Mouse (Mus musculus) left cerebral cortex, adult 6 months (tissue): Measurements from ENCODE around the gene 4930544G11Rik. TPM values are rescaled to one million over a fixed set of nuclear protein-coding genes. Genes with fewer than 3 reads are reported as not detected.

Source experiments
- long read RNA-seq, 2 experiments: library from polyadenylated mRNA; unstranded; transcript quantifications; one replicate each; pipeline ENCODE4 v2.0.0; 2019 to 2020
- polyA plus RNA-seq: library from polyadenylated mRNA; unstranded; fragments of <200 nt; fragmentation: Nextera tagmentation; gene quantifications from 2 replicates; pipeline ENCODE4 v1.2.3, GENCODE M21; 2021

The 4930544G11Rik gene
- polyA plus RNA-seq, result not detected in 2 replicates
- long read RNA-seq, experiment 1, result 0 reads
- long read RNA-seq, experiment 2, result 0 reads

DNA sequence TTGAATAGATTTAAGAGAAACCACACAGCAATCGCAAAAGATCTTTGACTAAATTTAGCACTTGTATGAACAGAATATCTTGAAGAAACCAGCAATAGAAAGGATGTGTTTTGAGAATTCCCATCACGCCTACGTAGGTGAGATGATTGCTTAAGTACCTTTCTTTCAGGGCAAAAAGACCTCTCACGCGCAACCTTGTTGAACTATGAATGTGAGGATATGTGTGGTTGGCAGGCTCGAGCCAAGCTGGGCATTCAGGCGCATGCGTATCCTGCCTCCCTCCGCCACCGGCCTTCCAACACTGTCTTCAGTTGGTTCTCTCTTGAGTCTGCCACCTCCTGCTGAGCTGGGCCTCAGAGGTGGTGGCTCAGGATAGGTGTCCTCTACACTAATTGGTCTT lies at the start of gene 4930544G11Rik:
Gene 4930544G11Rik, plus strand, starts transcription at position 301 of the 400 bp plus-strand sequence.

Other genes with a start within 250 kb of the 4930544G11Rik start
- gene Prdm5, start 173.6 kb upstream of the 4930544G11Rik start, polyA plus RNA-seq, result 1.8 and 2.1 TPM in 2 replicates